Mouse (Mus musculus) lung, embryonic 14.5 days (tissue): ENCODE measurements around the gene Scpep1. TPM values are rescaled to one million over a fixed set of nuclear protein-coding genes. Genes with fewer than 3 reads are reported as not detected.

Source experiments
- ATAC-seq: fragments of 200-750 bp; cut with Nextera tagmentation; 2 replicates; pipeline ENCODE4 v1.8.0; 2017; ENCODE audit warnings: mild to moderate bottlenecking, moderate TSS enrichment, moderate library complexity; ENCODE audit not compliant: insufficient read depth
- DNase-seq: peaks from one replicate; pipeline ENCODE4 v3.0.0-alpha.2; 2015
- H3K27ac ChIP-seq: fragments of 300-500 bp; sonication (generic); 2 replicates; pipeline ENCODE4 v1.5.1; 2014; ENCODE audit warnings: low read depth, mild to moderate bottlenecking, moderate library complexity
- H3K27me3 ChIP-seq: fragments of 300-500 bp; sonication (generic); 2 replicates; pipeline ENCODE4 v1.6.1; 2014; ENCODE audit warnings: low read length, control low read depth; ENCODE audit not compliant: insufficient read depth
- H3K36me3 ChIP-seq: fragments of 300-500 bp; sonication (generic); 2 replicates; pipeline ENCODE4 v1.6.1; 2014; ENCODE audit warnings: control low read depth; ENCODE audit not compliant: insufficient read depth
- H3K4me1 ChIP-seq: fragments of 300-500 bp; sonication (generic); 2 replicates; pipeline ENCODE4 v1.6.1; 2014; ENCODE audit warnings: antibody characterized with exemption, control low read depth; ENCODE audit not compliant: insufficient read depth
- H3K4me2 ChIP-seq: fragments of 300-500 bp; sonication (generic); 2 replicates; pipeline ENCODE4 v1.6.1; 2014; ENCODE audit warnings: mild to moderate bottlenecking
- H3K4me3 ChIP-seq: fragments of 300-500 bp; sonication (generic); 2 replicates; pipeline ENCODE4 v1.5.1; 2014; ENCODE audit warnings: low read depth, low read length
- H3K9ac ChIP-seq: fragments of 300-500 bp; sonication (generic); 2 replicates; pipeline ENCODE4 v1.6.1; 2014
- H3K9me3 ChIP-seq: fragments of 300-500 bp; sonication (generic); 2 replicates; pipeline ENCODE4 v1.6.1; 2016; ENCODE audit warnings: low read depth, low read length, control low read depth
- CTCF ChIP-seq: IDR thresholded peaks from 2 replicates; pipeline ENCODE4 v1.5.1; 2016; ENCODE audit warnings: antibody characterized with exemption, low read depth
- WGBS: fragments of 180-500 bp; shearing (Covaris S2); extraction: QIAGEN DNeasy Blood & Tissue Kit; methylation state at CpG from one replicate; pipeline ENCODE4 v1.1.7; 2014; 5-methylcytosine and 5-hydroxymethylcytosine counted together
- polyA plus RNA-seq: library from polyadenylated mRNA; unstranded; fragments of >200 nt; fragmentation: Nextera tagmentation; extraction: Ambion mirVana; gene quantifications from 2 replicates; pipeline ENCODE4 v1.2.1, GENCODE M21; 2014

Gene Scpep1
- polyA plus RNA-seq, 1 experiment from 2014 or later = 83.6 TPM

DNA sequence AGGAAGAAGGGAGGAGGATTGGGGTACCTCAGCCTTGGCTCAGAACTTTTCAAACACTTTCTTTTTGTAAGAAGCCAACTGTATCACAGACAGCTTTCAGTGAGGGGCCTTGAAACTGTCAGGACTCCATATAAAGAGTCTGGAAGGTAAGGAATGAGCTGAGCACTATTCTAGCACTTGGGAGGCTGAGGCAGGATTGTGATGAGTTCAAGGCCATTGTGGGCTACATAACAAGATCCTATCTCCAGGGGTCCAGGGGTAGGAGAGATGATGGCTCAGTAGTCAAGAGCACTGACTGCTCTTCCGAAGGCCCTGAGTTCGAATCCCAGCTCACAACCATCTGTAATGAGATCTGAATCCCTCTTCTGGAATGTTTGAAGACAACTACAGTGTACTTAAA is 3.7 kb downstream of the Scpep1 start:
- 0 out of 2 replicates have a peak, but pooled peaks cover 7% of the 10 kb centered on the region for H3K4me1 ChIP-seq
- no peak overlapping the region for H3K9ac ChIP-seq
- H3K4me3 ChIP-seq = no peak overlapping the region
- DNase-seq (no peak), ATAC-seq (no peak)
- no peak for TF ChIP-seq CTCF
- H3K36me3 ChIP-seq = peaks cover 25% of the 10 kb centered on the region
- no peak overlapping the region for H3K27ac ChIP-seq
- 89% methylated on average over 2 of the region's 2 CpGs for WGBS
- H3K27me3 ChIP-seq = no peaks in the 10 kb centered on the region
- H3K9me3 ChIP-seq = no peaks in the 10 kb centered on the region
- H3K4me2 ChIP-seq = no peak overlapping the region

GRCm38 (mm10) chr11:88950640-88951250 is 4.5 kb downstream of the Scpep1 start:
- 71% methylated on average over 13 of the region's 13 CpGs for WGBS
- Histone ChIP-seq H3K27me3 (no peaks in the 10 kb centered on the region), H3K4me3 (no peak overlapping the region), H3K27ac (no peak overlapping the region), H3K4me1 (0 out of 2 replicates have a peak, but pooled peaks cover 7% of the 10 kb centered on the region), H3K9me3 (no peaks in the 10 kb centered on the region), H3K9ac (no peak overlapping the region), H3K4me2 (no peak overlapping the region), H3K36me3 (peaks cover 27% of the 10 kb centered on the region)
- ATAC-seq (no peak), DNase-seq (no peak)
- no peak for TF ChIP-seq CTCF

DNA sequence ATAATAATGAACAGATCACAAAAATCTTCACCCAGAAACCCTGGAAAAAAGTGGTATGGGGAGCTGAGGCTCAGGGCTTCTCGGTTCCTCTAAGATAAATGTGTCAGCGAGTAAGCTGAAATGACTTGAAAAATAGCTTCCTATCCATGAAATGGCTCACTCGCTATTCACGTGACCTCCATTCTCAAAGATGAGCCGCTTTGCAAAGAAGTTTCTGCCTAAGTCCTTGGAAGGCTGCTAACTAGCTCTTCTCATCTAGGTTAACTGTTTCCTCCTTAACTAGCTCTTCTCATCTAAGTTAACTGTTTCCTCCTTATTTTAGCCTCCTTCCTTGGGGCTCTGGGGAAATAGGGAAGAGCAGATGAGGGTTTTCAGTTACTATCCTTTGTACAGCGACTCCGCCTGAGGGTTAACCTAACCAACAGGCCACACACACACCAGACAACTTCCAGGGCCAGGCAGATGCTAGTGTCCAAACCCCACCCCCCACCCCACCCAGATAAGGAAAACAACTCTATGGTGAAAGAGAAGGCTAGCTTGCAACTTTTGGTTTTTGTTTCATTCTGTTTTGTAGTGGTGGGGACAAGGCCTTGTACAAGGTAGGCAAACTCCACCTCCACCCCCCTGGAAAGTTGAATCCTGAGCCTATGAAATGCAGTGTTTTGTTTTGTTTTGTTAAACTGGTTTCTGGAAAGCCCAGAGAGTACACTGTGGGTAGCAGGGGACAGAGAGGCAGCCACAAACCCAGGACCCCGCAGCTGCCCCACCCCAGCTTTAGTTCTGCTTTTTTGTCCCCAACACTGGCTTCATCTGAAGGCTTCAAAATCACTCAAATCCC is 5.2 kb downstream of the Scpep1 start:
- 73% methylated on average over 8 of the region's 8 CpGs for WGBS
- H3K9me3 ChIP-seq = no peaks in the 10 kb centered on the region

GRCm38 (mm10) chr11:88948896-88949295 is 6.4 kb downstream of the Scpep1 start:
- Histone ChIP-seq H3K36me3 (peaks cover 42% of the 10 kb centered on the region), H3K9me3 (no peaks in the 10 kb centered on the region), H3K27me3 (no peaks in the 10 kb centered on the region), H3K4me1 (no peaks in the 10 kb centered on the region), H3K4me3 (no peak overlapping the region), H3K4me2 (no peak overlapping the region), H3K27ac (no peak overlapping the region), H3K9ac (no peak overlapping the region)
- ATAC-seq = no peak
- no peak for TF ChIP-seq CTCF
- WGBS = 66% methylated on average over 8 of the region's 8 CpGs
- DNase-seq = no peak

More for the DNA sequence above, 5.2 kb downstream of the Scpep1 start:
- Histone ChIP-seq H3K36me3 (peaks cover 34% of the 10 kb centered on the region), H3K4me2 (no peak overlapping the region), H3K4me1 (0 out of 2 replicates have a peak, but pooled peaks cover 7% of the 10 kb centered on the region), H3K27me3 (no peaks in the 10 kb centered on the region), H3K9ac (no peak overlapping the region), H3K4me3 (no peak overlapping the region), H3K27ac (no peak overlapping the region)
- TF ChIP-seq CTCF = no peak
- DNase-seq = no peak
- ATAC-seq = no peak

- no peak for TF ChIP-seq CTCF
- no peak for ATAC-seq
- Histone ChIP-seq H3K4me2 (no peak overlapping the region), H3K4me1 (no peaks in the 10 kb centered on the region), H3K4me3 (no peak overlapping the region), H3K27ac (no peak overlapping the region), H3K36me3 (peaks cover 50% of the 10 kb centered on the region), H3K27me3 (no peaks in the 10 kb centered on the region), H3K9ac (no peak overlapping the region), H3K9me3 (no peaks in the 10 kb centered on the region)
- 78% methylated on average over 7 of the region's 8 CpGs for WGBS
- DNase-seq = no peak
Measured at GRCm38 (mm10) chr11:88945971-88946585, 9.2 kb downstream of the Scpep1 start.

DNA sequence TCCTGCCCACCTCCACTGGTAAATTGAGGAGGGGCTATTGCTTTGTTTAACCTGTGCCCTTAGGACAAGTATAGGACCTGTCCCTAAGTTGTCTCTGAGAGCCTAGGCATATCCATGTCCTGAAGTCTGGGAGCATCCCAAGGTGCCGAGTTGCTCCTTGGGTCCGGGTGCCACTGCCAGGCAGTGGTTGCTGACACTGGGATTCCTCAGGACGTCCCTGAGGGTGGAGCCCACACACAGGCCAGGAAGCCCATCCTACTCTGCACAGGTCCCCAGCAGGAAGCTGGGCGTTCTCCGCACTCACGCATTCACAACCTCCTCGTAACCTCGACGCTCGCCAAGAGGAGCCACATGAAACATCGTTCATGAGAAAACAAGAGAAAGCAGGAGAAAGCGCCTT is 13.8 kb downstream of the Scpep1 start:
- WGBS = 74% methylated on average over 12 of the region's 12 CpGs
- Histone ChIP-seq H3K27ac (no peak overlapping the region), H3K4me2 (no peak overlapping the region), H3K4me3 (no peak overlapping the region), H3K27me3 (no peaks in the 10 kb centered on the region), H3K9me3 (no peaks in the 10 kb centered on the region), H3K4me1 (no peaks in the 10 kb centered on the region), H3K36me3 (peaks cover 46% of the 10 kb centered on the region), H3K9ac (no peak overlapping the region)
- no peak for TF ChIP-seq CTCF
- DNase-seq (no peak), ATAC-seq (no peak)

- no peaks in the 10 kb centered on the region for H3K4me1 ChIP-seq
- no peak overlapping the region for H3K9ac ChIP-seq
- TF ChIP-seq CTCF = no peak
- WGBS = 99% methylated on average over 4 of the region's 4 CpGs
- H3K9me3 ChIP-seq = no peaks in the 10 kb centered on the region
- no peak overlapping the region for H3K27ac ChIP-seq
- H3K27me3 ChIP-seq = no peaks in the 10 kb centered on the region
- no peak overlapping the region for H3K4me3 ChIP-seq
- ATAC-seq = no peak
- no peak for DNase-seq
- H3K4me2 ChIP-seq = no peak overlapping the region
- H3K36me3 ChIP-seq = peaks cover 48% of the 10 kb centered on the region
Measured at GRCm38 (mm10) chr11:88939634-88940033, 15.6 kb downstream of the Scpep1 start.
